Mouse (Mus musculus): ENCODE results near the gene Klc1. TPM values are rescaled to one million over a fixed set of nuclear protein-coding genes. Genes with fewer than 3 reads are reported as not detected.

Klc1 gene
- polyA plus RNA-seq, 1 experiment from 2014 or later, result 98.5 TPM

DNA sequence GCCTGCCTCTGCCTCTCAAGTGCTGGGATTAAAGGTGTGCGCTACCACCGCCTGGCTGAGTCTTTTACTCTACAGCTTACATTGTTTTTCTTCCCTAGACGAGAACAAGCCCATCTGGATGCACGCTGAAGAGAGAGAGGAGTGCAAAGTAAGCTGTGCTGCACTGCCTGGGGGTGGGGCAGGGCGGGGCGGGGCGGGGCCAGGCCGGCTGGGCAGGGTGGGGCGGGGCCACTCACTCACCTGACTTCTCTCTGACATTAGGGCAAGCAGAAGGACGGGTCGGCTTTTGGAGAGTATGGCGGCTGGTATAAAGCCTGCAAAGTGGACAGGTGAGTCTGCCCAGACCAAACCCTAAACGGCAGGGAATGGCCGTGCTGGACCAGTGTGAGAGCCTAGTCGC, 26.5 kb downstream of the Klc1 start:
- WGBS, result 68% methylated on average over 15 of the region's 15 CpGs
- Histone ChIP-seq H3K4me1 (no peaks in the 10 kb centered on the region), H3K36me3 (peaks cover 97% of the 10 kb centered on the region), H3K9ac (no peak overlapping the region), H3K4me2 (no peak overlapping the region), H3K9me3 (replicated peaks) (no peaks in the 10 kb centered on the region), H3K4me3 (replicated peaks) (no peak overlapping the region), H3K27me3 (no peaks in the 10 kb centered on the region), H3K27ac (no peak overlapping the region)
- no peak for ATAC-seq (replicated peaks; ENCODE audit: low FRiP score)

DNA sequence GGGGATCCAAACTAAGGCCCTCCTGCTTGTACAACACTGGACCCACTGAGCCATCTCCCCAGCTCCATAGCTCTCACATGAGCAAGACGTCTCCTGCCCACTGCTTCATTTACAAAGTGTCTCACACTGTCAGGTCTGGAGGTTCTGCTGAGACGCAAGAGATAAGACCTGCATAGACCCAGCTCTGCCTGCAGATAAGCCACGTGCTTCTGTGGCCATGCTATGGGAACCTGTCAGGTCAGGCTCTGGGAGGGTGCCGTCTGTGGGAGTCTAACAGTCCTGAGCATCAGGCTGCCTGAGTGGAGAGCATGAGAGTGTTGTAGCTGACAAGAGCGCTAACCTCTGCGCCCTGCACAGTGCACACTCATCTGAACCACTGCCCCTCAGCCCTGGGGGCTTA, 28.4 kb downstream of the Klc1 start:
- WGBS, result 93% methylated on average over 6 of the region's 6 CpGs
- H3K36me3 ChIP-seq, result peaks cover 97% of the 10 kb centered on the region
- no peak overlapping the region for H3K27ac ChIP-seq
- no peaks in the 10 kb centered on the region for H3K4me1 ChIP-seq
- no peaks in the 10 kb centered on the region for H3K27me3 ChIP-seq
- no peak overlapping the region for H3K4me2 ChIP-seq
- ATAC-seq (replicated peaks; ENCODE audit: low FRiP score), result no peak
- H3K4me3 ChIP-seq (replicated peaks), result no peak overlapping the region
- no peaks in the 10 kb centered on the region for H3K9me3 ChIP-seq (replicated peaks)
- no peak overlapping the region for H3K9ac ChIP-seq

DNA sequence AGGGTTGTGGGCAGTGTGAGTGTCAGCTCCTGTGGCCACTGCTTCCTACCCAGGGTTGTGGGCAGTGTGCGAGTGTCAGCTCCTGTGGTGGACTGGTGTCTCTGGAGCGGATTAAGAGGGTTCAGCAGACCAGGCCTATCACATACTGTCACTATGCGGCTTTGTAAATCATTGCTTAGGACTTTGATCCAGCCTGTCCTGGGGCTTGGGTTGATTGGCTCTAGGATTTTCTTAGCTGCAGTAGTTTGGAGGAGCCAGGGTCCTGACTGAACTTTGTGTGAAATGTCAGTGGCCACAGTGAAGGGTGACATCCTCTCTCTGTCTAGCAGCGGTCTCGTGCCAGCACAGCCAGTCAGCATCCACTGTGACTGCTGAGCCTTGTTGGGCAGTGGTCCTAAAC, 31.4 kb downstream of the Klc1 start:
- ATAC-seq (replicated peaks; ENCODE audit: low FRiP score), result peak; percentile 83
- WGBS, result 84% methylated on average over 5 of the region's 5 CpGs
- Histone ChIP-seq H3K27me3 (no peaks in the 10 kb centered on the region), H3K4me2 (no peak overlapping the region), H3K36me3 (peaks cover 99% of the 10 kb centered on the region), H3K4me3 (replicated peaks) (no peak overlapping the region), H3K9me3 (replicated peaks) (no peaks in the 10 kb centered on the region), H3K9ac (no peak overlapping the region), H3K4me1 (0 out of 2 replicates have a peak, but pooled peaks cover 3% of the 10 kb centered on the region), H3K27ac (peak overlapping the region; percentile 75)

DNA sequence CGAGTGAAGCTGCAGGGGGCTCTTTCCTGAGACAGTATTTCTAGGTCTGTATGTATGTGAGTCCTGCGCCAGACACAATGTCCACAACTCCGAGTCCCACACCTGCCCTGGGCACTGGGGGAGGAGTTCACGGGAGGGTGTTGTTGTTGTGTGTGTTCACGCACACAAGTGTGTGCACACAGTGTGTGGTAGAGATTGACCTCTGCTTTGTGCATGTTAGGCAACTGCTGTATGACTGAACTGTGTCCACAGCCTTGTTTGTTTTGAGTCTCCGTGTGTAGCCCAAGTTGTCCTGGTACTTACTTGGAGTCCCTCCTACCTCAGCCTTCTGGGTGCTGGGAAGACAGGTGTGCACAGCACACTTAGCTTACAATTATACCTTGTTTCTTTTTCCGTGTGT, 32.0 kb downstream of the Klc1 start:
- Histone ChIP-seq H3K4me2 (no peak overlapping the region), H3K9me3 (replicated peaks) (no peaks in the 10 kb centered on the region), H3K27ac (peak overlapping the region; percentile 75)

DNA sequence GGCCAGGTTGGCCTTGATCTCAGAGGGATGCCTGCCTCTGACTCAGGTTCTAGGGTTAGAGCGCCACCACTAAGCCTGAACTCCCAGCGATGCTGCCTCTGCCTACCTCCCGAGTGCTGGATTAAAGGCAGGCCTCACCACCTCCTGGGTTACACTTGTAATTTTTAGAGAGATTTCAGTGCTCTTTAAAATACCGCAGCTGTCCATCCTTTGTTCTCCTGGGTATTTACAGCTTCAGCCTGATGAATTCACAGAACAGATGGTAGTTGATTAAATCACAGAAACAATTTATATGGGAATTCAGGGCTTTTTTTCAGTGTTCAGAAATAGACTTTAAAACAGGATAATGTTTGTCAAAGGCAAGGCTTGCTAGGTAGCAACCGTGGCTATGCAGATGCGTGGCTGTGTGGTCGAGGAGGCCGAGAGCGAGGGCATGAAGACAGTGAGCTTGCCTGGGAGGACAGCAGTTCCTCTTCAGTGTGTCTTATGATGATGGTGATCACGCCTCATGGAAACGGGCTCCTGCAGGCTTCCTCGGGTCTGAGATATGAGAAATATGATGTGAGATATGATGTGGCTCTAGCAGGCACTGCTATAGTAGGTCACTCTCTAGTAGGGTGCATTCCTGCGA, 32.9 kb downstream of the Klc1 start:
- ATAC-seq (replicated peaks; ENCODE audit: low FRiP score), result no peak
- Histone ChIP-seq H3K27ac (no peak overlapping the region), H3K27me3 (no peaks in the 10 kb centered on the region), H3K4me3 (replicated peaks) (no peak overlapping the region), H3K9me3 (replicated peaks) (no peaks in the 10 kb centered on the region), H3K4me1 (0 out of 2 replicates have a peak, but pooled peaks cover 3% of the 10 kb centered on the region), H3K9ac (no peak overlapping the region), H3K4me2 (no peak overlapping the region), H3K36me3 (peaks cover 99% of the 10 kb centered on the region)
- 95% methylated on average over 13 of the region's 13 CpGs for WGBS

More for the DNA sequence above, 32.0 kb downstream of the Klc1 start:
- H3K27me3 ChIP-seq, result no peaks in the 10 kb centered on the region
- no peak overlapping the region for H3K9ac ChIP-seq
- peaks cover 99% of the 10 kb centered on the region for H3K36me3 ChIP-seq
- ATAC-seq (replicated peaks; ENCODE audit: low FRiP score), result no peak
- 0 out of 2 replicates have a peak, but pooled peaks cover 3% of the 10 kb centered on the region for H3K4me1 ChIP-seq
- WGBS, result 90% methylated on average over 7 of the region's 7 CpGs
- H3K4me3 ChIP-seq (replicated peaks), result no peak overlapping the region

DNA sequence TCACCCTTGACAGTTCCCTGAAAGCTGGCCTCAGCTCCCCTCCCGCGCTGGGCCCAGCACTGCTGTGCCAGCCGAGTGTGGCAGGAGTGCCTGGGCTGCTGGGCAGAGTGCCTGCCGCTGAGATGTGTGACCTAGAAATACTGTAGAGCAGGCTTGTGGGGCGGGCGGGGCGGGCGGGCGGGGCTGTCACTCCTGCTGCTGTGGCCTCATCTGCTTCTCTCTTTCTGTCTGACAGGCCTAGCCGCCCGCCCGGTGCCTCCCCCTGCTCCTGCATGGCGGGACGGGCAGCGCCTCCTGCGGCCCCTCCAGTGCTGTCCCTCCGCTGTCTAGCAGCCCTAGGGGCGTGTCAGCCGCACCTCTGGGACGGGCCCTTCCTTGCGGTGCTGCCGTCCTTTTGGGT, 35.5 kb downstream of the Klc1 start:
- H3K36me3 ChIP-seq, result peaks cover 98% of the 10 kb centered on the region
- WGBS, result 82% methylated on average over 21 of the region's 22 CpGs
- H3K4me3 ChIP-seq (replicated peaks), result no peak overlapping the region
- 0 out of 2 replicates have a peak, but pooled peaks cover 3% of the 10 kb centered on the region for H3K4me1 ChIP-seq
- H3K4me2 ChIP-seq, result no peak overlapping the region
- H3K27ac ChIP-seq, result no peak overlapping the region
- peak; percentile 41; the same call in 1 of the 2 replicates for ATAC-seq (replicated peaks; ENCODE audit: low FRiP score)
- no peaks in the 10 kb centered on the region for H3K27me3 ChIP-seq
- no peaks in the 10 kb centered on the region for H3K9me3 ChIP-seq (replicated peaks)
- H3K9ac ChIP-seq, result no peak overlapping the region

DNA sequence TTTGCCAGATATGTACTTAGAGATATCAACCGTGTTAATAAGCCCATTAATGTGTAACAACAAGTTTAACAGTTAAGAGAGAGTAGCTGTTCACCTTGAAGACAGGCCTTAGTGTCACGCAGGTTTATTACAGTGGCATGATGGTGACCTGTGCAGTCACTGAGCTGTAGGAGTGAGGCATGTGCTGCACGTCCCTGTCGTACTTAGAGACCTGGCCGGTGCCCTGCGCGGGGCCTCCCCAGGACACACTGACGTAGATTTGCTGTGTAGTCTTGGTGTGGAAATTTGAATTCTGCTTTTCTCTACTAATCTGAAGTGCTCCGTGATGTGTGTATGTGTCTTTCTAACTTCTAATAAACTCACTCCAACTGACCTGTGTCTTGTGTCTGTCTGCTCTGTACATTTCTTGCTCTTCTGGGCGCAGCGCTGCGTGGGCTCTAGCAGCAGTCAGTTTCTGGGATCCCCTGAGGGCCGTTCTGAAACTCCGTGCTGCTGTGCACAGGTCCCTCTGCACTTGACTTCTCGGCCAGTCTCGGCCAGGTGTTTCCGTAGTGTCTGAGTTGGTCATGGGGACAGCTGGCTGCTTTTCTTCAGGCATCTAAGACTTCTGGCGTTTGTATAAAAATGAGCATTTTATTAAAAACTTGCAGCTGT, 36.0 kb downstream of the Klc1 start:
- ATAC-seq (replicated peaks; ENCODE audit: low FRiP score), result no peak
- WGBS, result 91% methylated on average over 18 of the region's 18 CpGs
- peaks cover 97% of the 10 kb centered on the region for H3K36me3 ChIP-seq

DNA sequence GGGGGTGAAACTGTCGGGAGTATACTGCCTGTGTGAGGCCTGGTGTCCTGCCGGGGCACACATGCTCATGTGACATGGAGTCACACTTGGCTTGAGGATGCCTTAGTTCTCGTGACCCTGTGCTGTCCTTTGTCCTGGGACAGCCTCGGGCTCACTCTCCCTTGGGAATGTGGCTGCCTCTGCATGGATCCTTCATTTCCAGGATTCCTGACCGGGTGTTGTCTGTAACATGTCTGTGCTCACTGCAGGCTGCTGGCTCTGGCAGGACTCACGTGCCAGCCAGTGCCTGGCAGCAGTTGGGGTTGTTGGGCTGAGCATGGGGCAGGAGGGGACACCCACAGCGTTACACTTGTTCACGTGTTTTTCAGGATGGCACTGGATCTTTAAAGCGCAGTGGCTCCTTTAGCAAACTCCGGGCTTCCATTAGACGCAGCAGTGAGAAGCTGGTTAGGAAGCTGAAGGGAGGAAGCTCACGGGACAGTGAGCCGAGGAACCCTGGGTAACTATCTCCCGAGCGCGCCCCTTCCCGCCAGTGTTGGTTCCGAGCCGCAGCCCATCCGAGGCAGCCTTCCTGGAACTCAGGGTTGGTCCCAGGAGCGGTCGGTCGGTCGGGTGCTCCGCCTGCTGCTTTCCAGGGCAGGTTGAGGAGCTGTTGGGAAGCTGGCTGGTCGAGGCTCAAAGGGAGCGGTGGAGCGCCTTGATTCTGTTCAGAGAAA, 36.7 kb downstream of the Klc1 start:
- Histone ChIP-seq H3K4me2 (no peak overlapping the region), H3K4me3 (replicated peaks) (no peak overlapping the region), H3K27me3 (no peaks in the 10 kb centered on the region), H3K27ac (no peak overlapping the region), H3K36me3 (peaks cover 96% of the 10 kb centered on the region), H3K4me1 (0 out of 2 replicates have a peak, but pooled peaks cover 3% of the 10 kb centered on the region), H3K9ac (no peak overlapping the region), H3K9me3 (replicated peaks) (no peaks in the 10 kb centered on the region)
- 85% methylated on average over 28 of the region's 28 CpGs for WGBS
- ATAC-seq (replicated peaks; ENCODE audit: low FRiP score), result no peak

More for the DNA sequence above, 36.0 kb downstream of the Klc1 start:
- 0 out of 2 replicates have a peak, but pooled peaks cover 3% of the 10 kb centered on the region for H3K4me1 ChIP-seq
- no peak overlapping the region for H3K4me2 ChIP-seq
- H3K27me3 ChIP-seq, result no peaks in the 10 kb centered on the region
- no peak overlapping the region for H3K27ac ChIP-seq
- H3K9ac ChIP-seq, result no peak overlapping the region
- no peak overlapping the region for H3K4me3 ChIP-seq (replicated peaks)
- H3K9me3 ChIP-seq (replicated peaks), result no peaks in the 10 kb centered on the region

DNA sequence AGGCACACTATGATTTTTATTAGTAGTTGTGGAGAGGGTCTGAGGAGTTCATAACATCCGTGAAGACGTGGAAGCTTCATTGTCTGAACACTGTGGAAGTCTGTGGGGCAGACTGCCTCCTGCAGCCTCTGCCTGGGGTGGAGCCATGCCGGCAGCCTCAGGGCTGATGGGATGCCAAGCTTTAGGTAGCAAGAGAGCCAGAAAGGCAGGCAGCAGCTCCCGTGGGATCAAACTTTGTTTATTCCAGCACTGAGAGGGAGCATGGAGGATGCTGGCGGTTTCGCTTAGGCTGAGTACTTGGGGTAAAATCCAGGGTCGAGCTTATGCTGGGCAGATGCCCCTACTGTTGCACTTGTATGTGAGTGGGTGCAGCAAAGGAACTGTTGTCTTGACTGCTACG, 38.6 kb downstream of the Klc1 start:
- Histone ChIP-seq H3K4me2 (no peak overlapping the region), H3K36me3 (peaks cover 94% of the 10 kb centered on the region), H3K27ac (no peak overlapping the region), H3K4me1 (0 out of 2 replicates have a peak, but pooled peaks cover 3% of the 10 kb centered on the region), H3K4me3 (replicated peaks) (no peak overlapping the region), H3K9me3 (replicated peaks) (no peaks in the 10 kb centered on the region), H3K27me3 (no peaks in the 10 kb centered on the region), H3K9ac (no peak overlapping the region)
- WGBS, result 91% methylated on average over 8 of the region's 8 CpGs
- ATAC-seq (replicated peaks; ENCODE audit: low FRiP score), result no peak

DNA sequence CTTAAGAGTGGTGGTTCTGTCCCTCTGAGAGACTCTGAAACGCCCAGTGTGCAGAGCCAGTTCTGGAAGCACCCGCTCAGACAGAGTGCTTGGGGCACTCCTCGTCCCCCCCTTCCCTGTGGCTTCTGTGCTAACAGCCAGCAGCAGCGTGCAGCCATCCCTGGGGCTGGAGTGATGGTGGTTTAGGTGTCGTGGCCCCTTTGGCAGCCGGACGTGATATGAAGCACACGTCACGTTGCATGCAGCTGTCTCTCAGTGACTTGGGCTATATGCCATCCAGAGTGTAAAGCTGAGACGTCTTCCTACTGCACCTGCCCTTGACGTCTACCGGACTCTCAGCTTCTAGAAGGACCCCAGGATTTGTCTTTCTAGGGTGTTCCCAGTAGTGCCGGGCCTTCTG, 39.8 kb downstream of the Klc1 start:
- Histone ChIP-seq H3K9ac (no peak overlapping the region), H3K9me3 (replicated peaks) (no peaks in the 10 kb centered on the region), H3K27me3 (no peaks in the 10 kb centered on the region), H3K27ac (no peak overlapping the region), H3K36me3 (peaks cover 93% of the 10 kb centered on the region), H3K4me1 (0 out of 2 replicates have a peak, but pooled peaks cover 3% of the 10 kb centered on the region), H3K4me3 (replicated peaks) (no peak overlapping the region), H3K4me2 (no peak overlapping the region)
- 90% methylated on average over 13 of the region's 13 CpGs for WGBS
- no peak for ATAC-seq (replicated peaks; ENCODE audit: low FRiP score)

DNA sequence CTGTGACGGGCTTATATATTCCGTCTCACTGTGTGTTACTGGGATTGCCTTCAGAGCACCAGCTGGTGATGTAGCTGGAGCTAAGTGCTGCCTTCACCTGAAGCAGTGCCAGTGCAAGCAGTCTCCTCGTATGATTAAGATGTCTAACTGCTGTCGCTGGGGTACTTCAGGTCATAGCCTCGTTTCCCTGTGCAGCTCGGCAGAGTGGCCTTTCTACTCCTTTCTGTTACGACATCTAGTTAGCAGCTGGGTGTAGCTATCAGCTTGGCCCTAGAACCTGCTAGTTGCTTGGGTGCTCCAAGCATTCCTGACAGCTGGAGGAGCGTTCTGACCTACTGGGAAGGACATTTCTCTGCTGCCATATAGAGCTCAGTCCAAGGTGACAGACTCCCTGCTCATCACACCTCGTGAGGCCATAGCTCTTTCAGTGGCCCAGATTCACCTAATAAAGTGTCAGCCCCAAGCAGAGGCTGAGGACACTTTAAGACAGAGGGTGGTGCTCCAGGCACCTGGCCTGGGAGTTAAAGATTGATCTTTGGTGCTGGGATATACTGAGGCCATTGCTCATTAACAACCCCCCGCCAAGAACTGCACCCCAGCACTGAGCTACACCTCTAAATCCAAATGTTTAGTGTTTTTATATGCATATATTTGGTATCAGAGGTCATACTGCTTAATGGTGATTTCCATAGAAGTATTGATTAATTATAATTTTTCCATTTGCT, 42.0 kb downstream of the Klc1 start:
- Histone ChIP-seq H3K36me3 (peaks cover 92% of the 10 kb centered on the region), H3K4me1 (no peaks in the 10 kb centered on the region), H3K4me3 (replicated peaks) (no peak overlapping the region), H3K27me3 (no peaks in the 10 kb centered on the region), H3K9ac (no peak overlapping the region), H3K27ac (peak overlapping the region; percentile 58), H3K4me2 (no peak overlapping the region), H3K9me3 (replicated peaks) (no peaks in the 10 kb centered on the region)
- peak; percentile 34; the same call in 1 of the 2 replicates for ATAC-seq (replicated peaks; ENCODE audit: low FRiP score)
- WGBS, result 69% methylated on average over 10 of the region's 10 CpGs
